Mouse (Mus musculus) spleen, adult 2 months (tissue): ENCODE measurements at regions not wholly inside any gene's neighbourhood (a gene's known extent, or its start where the extent isn't known, plus 50 kb on each side); places are given as distances from the start of the nearest gene placed in this dataset.
"Not testable (repeated sequence)": the region's sequence is repeated elsewhere in the genome, so short reads cannot be mapped to it uniquely, and the experiment has no call there.

ENCODE experiments used
- DNase-seq, 2 experiments: peaks; one replicate each; pipeline versions ENCODE4 v3.0.0 to v3.0.0-alpha.2; 2012 to 2021; ENCODE audit warnings: low spot score in 2 of 2, low read depth in 1 of 2
- H3K27ac ChIP-seq: fragments of 200-500 bp; 2 replicates; pipeline ENCODE4 v1.5.1; 2012; ENCODE audit warnings: low read length, inconsistent platforms; ENCODE audit not compliant: insufficient read depth
- H3K27me3 ChIP-seq: fragments of 200-500 bp; 2 replicates; pipeline ENCODE4 v1.6.1; 2012; ENCODE audit warnings: mild to moderate bottlenecking, moderate library complexity, low read length, inconsistent platforms; ENCODE audit not compliant: control insufficient read depth, insufficient read depth
- H3K36me3 ChIP-seq: fragments of 200-500 bp; 2 replicates; pipeline ENCODE4 v1.6.1; 2012; ENCODE audit warnings: mild to moderate bottlenecking, low read length, inconsistent platforms; ENCODE audit not compliant: control insufficient read depth, insufficient read depth
- H3K4me1 ChIP-seq: fragments of 200-500 bp; 2 replicates; pipeline ENCODE4 v1.6.1; 2011; ENCODE audit warnings: inconsistent platforms; ENCODE audit not compliant: control insufficient read depth, insufficient read depth, insufficient read length
- H3K4me3 ChIP-seq: fragments of 200-500 bp; 2 replicates; pipeline ENCODE4 v1.5.1; 2011; ENCODE audit warnings: mild to moderate bottlenecking, inconsistent platforms; ENCODE audit not compliant: insufficient read depth, insufficient read length; ENCODE audit errors: extremely low read depth
- CTCF ChIP-seq: fragments of 200-500 bp; IDR thresholded peaks from 2 replicates; pipeline ENCODE4 v1.5.1; 2011; ENCODE audit warnings: mild to moderate bottlenecking, inconsistent platforms; ENCODE audit not compliant: insufficient read depth, insufficient read length, insufficient replicate concordance; ENCODE audit errors: extremely low read depth
- POLR2A ChIP-seq: fragments of 200-500 bp; IDR thresholded peaks from 2 replicates; pipeline ENCODE4 v1.6.1; 2011; ENCODE audit warnings: low read depth, low read length, inconsistent platforms
- WGBS: fragments of 180-500 bp; shearing (Covaris S2); methylation state at CpG from one replicate; pipeline ENCODE4 v1.1.7; 2018; 5-methylcytosine and 5-hydroxymethylcytosine counted together

DNA sequence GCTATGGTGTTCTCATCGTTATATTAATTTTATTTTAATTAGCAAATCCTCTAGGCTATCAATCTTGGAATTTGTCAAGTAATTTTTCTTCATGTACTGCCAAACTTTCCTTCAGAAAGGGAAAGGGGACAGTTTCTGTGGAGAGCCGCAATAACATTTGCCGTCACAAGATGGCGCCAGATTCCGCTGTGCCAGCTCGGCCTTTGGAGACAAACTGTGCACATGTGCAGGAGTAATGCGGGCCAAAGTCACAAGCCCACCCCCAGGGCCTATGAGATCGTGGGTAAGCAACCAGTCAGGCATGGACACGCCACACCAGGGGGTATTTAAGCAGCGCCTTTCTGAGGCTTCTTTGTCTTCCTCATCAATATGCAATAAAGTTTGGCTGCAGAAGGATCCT, 1132.8 kb upstream of the Tacstd2 start:
- not testable (repeated sequence) for H3K36me3 ChIP-seq, H3K27me3 ChIP-seq, H3K27ac ChIP-seq, H3K4me1 ChIP-seq, H3K4me3 ChIP-seq
- peak in 1 of 2 experiments; percentile 19 for DNase-seq
- 5% methylated on average over 10 of the region's 10 CpGs for WGBS
- TF ChIP-seq CTCF, result peak; percentile 86; the same call in 1 of the 2 replicates

DNA sequence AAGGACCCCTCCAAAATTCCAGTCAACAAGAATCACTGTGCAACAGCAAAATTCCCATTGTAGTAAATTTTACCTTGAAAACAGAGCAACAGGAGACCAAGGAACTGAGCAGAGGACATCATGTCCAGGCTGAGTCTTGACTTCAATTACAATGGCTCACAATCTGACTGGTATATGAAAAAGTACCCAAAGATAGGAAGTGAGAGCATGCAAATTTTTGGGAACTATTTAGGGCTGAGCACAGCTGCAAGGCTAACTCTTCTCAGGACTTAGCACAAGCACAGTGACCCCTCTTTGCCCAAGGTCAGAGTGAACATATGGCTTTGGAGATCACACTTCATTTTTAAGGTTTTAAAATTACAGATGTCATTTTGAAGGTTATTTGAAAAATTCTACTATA, 1096.7 kb upstream of the Tacstd2 start:
- not testable (repeated sequence) for DNase-seq, H3K4me3 ChIP-seq, H3K27me3 ChIP-seq, H3K36me3 ChIP-seq, H3K27ac ChIP-seq, H3K4me1 ChIP-seq

DNA sequence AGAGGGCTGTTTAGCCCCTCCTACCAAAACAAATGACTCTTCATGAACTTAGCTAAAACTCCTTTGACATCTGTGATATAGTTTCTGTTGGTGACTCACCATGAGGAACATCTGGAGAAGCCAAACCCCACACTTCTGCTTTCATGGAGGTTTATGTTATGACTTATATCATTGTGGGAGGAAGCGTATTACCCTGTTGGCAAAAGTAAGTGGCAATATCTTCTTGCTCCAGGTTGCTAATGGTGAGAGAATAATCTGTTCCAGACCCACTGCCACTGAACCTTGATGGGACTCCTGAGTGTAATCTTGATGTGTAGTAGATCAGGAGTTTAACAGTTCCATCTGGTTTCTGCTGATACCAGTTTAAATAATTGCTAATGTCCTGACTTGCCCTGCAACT, 1096.2 kb upstream of the Tacstd2 start:
- no peaks in the 10 kb centered on the region for H3K27me3 ChIP-seq
- no peaks in the 10 kb centered on the region for H3K4me1 ChIP-seq
- no peak overlapping the region for H3K27ac ChIP-seq
- H3K4me3 ChIP-seq, result no peak overlapping the region
- no peaks in the 10 kb centered on the region for H3K36me3 ChIP-seq
- TF ChIP-seq POLR2A (no peak), CTCF (no peak)
- DNase-seq, result peak in 1 of 2 experiments; percentile 1
- 29% methylated on average over 1 of the region's 1 CpGs for WGBS

DNA sequence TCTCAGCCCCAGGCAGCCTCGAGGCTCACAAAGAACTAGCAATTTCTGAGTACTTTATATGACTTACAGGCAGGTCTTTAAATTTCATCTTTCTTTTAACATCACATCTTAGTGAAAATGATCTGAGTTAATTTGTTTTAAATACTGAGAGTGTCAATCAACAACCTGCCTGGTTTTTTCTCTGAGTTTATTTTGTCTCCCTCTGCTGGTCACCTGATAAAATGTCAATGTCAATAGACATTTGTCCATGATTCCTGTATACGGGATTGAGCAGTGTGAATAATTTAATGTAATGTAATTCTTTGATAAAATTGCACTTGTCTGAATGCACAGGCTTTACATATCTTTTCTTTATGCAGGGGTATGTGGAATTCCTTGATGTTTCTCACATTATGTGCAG, 1070.4 kb upstream of the Tacstd2 start:
- WGBS, result 66% methylated on average over 2 of the region's 2 CpGs
- no peaks in the 10 kb centered on the region for H3K4me1 ChIP-seq
- TF ChIP-seq POLR2A, result no peak
- TF ChIP-seq CTCF, result no peak

More for the DNA sequence above, 1070.4 kb upstream of the Tacstd2 start:
- no peak for DNase-seq
- Histone ChIP-seq H3K27me3 (no peaks in the 10 kb centered on the region), H3K27ac (no peak overlapping the region), H3K36me3 (no peaks in the 10 kb centered on the region), H3K4me3 (no peak overlapping the region)
